Mouse (Mus musculus): Measurements from ENCODE around the gene Tor3a. TPM values are rescaled to one million over a fixed set of nuclear protein-coding genes. Genes with fewer than 3 reads are reported as not detected.
A peak's percentile ranks its signal among the peaks of the same experiment; 100 is the strongest.

The Tor3a gene
- polyA plus RNA-seq (2017; shearing (Covaris generic)): 10 to 100 TPM; 22.7 to 27.7 (median 24.2) TPM

GRCm38 (mm10) chr1:156674195-156675000 is at the start of gene Tor3a:
Gene Tor3a (minus strand): TSS chr1:156674356.
- peak; percentile 72 for ATAC-seq

- no peak for ATAC-seq
Measured at GRCm38 (mm10) chr1:156722089-156722488, 47.9 kb upstream of the Tor3a start.

- no peak for ATAC-seq
Measured at GRCm38 (mm10) chr1:156720046-156720445, 45.9 kb upstream of the Tor3a start.

- peak; percentile 95 for ATAC-seq
Measured at GRCm38 (mm10) chr1:156718950-156719805, 45.0 kb upstream of the Tor3a start, which contains the start of gene Fam20b. Gene Fam20b (minus strand): TSS chr1:156719086.

GRCm38 (mm10) chr1:156718286-156718949 is 44.3 kb upstream of the Tor3a start:
- peak; percentile 44 for ATAC-seq

GRCm38 (mm10) chr1:156717751-156718285 is 43.7 kb upstream of the Tor3a start:
- no peak for ATAC-seq

GRCm38 (mm10) chr1:156716681-156717080 is 42.5 kb upstream of the Tor3a start:
- no peak for ATAC-seq

- peak; percentile 72 for ATAC-seq
Measured at GRCm38 (mm10) chr1:156710472-156711098, 36.4 kb upstream of the Tor3a start.

GRCm38 (mm10) chr1:156708672-156709071 is 34.5 kb upstream of the Tor3a start:
- no peak for ATAC-seq

GRCm38 (mm10) chr1:156705696-156706285 is 31.6 kb upstream of the Tor3a start:
- ATAC-seq: no peak

- ATAC-seq: no peak
Measured at GRCm38 (mm10) chr1:156703444-156703843, 29.3 kb upstream of the Tor3a start.

GRCm38 (mm10) chr1:156702151-156702550 is 28.0 kb upstream of the Tor3a start:
- no peak for ATAC-seq

GRCm38 (mm10) chr1:156686025-156686661 is 12.0 kb upstream of the Tor3a start:
- ATAC-seq: no peak

GRCm38 (mm10) chr1:156679599-156679998 is 5.4 kb upstream of the Tor3a start:
- ATAC-seq: no peak

- ATAC-seq: no peak
Measured at GRCm38 (mm10) chr1:156677230-156677629, 3.1 kb upstream of the Tor3a start.

GRCm38 (mm10) chr1:156676596-156676995 is 2.4 kb upstream of the Tor3a start:
- no peak for ATAC-seq

- ATAC-seq: no peak
Measured at GRCm38 (mm10) chr1:156676171-156676570, 2.0 kb upstream of the Tor3a start.

- peak; percentile 51 for ATAC-seq
Measured at GRCm38 (mm10) chr1:156673476-156674194, 521 bp downstream of the Tor3a start.

GRCm38 (mm10) chr1:156672720-156673475 is 1.3 kb downstream of the Tor3a start:
- ATAC-seq: no peak

- no peak for ATAC-seq
Measured at GRCm38 (mm10) chr1:156671921-156672320, 2.2 kb downstream of the Tor3a start.
